9 mouse cellular contexts compared by ENCODE assay signal in the genomic region with DNA sequence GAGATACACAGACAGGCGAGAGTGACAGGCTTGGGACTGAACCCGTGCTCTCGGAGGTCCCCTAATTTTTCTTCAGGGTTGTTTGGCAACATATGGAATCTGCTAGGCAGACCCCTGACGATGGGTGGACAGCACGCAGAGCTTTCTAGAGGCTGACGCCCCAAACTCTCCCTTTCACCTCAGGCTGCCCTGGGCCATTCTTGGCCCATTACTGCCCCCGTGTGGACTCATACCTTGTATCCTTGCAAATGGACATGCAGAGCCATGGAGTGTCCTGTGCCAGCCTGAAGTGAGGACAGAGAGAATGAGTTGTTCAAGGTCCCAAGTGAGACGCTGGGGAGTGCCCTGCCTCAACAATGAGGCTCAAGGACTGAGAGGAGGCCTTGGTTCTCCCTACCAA. TPM values are rescaled to one million over a fixed set of nuclear protein-coding genes. Genes with fewer than 3 reads are reported as not detected.
A peak's percentile ranks its signal among the peaks of the same experiment; 100 is the strongest.
DNase-seq lines count a peak whose midpoint lies in the region; ATAC-seq and TF ChIP-seq lines count a peak whose summit lies in the region.
"Had no signal": no experiment of that assay in that cellular context is flagged by ENCODE, and none has a peak within 500 bp of the region (broad histone marks: within the 10 kb centered on the region; RNA-seq: fewer than 3 reads in every experiment).

No protein-coding gene starts in this region.

- 23% methylated on average over 8 of the region's 8 CpGs for WGBS in kidney, embryonic 16.5 days
- WGBS in heart, embryonic 10.5 days = 17% methylated on average over 8 of the region's 8 CpGs

- CTCF ChIA-PET in Patski (lab: Charles Lee) = interaction anchor here (1.1 to 8.0 kb wide), 7 partner anchors 15 to 46 kb away, joined by 3 to 72 read pairs (median 4); no protein-coding TSS in a partner anchor

- peaks cover 11% of the 10 kb centered on the region for H3K36me3 ChIP-seq in kidney, embryonic 16.5 days (ENCODE audit: insufficient read depth, low read length)
- H3K36me3 ChIP-seq in heart, embryonic 10.5 days = peaks cover 21% of the 10 kb centered on the region

- H3K27ac ChIP-seq in kidney, embryonic 16.5 days (ENCODE audit: low read length) = no peak overlapping the region
- peak overlapping the region; percentile 92; the same call in 1 of the 2 replicates for H3K27ac ChIP-seq in heart, embryonic 10.5 days
- H3K27ac ChIP-seq: neural tube, embryonic 12.5 days had no signal

- intact Hi-C loops in left cerebral cortex, postnatal 36 days (cut with DNase I) = no loop called here

- no peaks in the 10 kb centered on the region for H3K9me3 ChIP-seq in kidney, embryonic 16.5 days (ENCODE audit: low read length)
- H3K9me3 ChIP-seq in heart, embryonic 10.5 days = no peaks in the 10 kb centered on the region
- H3K9me3 ChIP-seq: neural tube, embryonic 12.5 days had no signal

- peak; percentile 81 for TF ChIP-seq CTCF in Patski (IDR thresholded peaks at IDR 0.05)

- H3K27me3 ChIP-seq in kidney, embryonic 16.5 days (ENCODE audit: insufficient read depth, low read length) = no peaks in the 10 kb centered on the region
- no peaks in the 10 kb centered on the region for H3K27me3 ChIP-seq in Patski
- H3K27me3 ChIP-seq in heart, embryonic 10.5 days (ENCODE audit: insufficient read depth, poor library complexity, severe bottlenecking) = no peaks in the 10 kb centered on the region
- H3K27me3 ChIP-seq: neural tube, embryonic 12.5 days had no signal

- H3K4me3 ChIP-seq in kidney, embryonic 16.5 days (ENCODE audit: low read length) = no peak overlapping the region
- no peak overlapping the region for H3K4me3 ChIP-seq in heart, embryonic 10.5 days
- H3K4me3 ChIP-seq: neural tube, embryonic 12.5 days had no signal

- H3K9ac ChIP-seq in kidney, embryonic 16.5 days (replicated peaks; ENCODE audit: low read length) = no peak overlapping the region
- H3K9ac ChIP-seq: neural tube, embryonic 12.5 days had no signal

- POLR2A ChIA-PET in Patski (lab: Charles Lee) = interaction anchor here (0.7 to 1.3 kb wide), 4 partner anchors 24 to 48 kb away, joined by 3 to 6 read pairs (median 4); a partner anchor contains a TSS

- in situ Hi-C loops in Patski (cut with MboI; ENCODE audit: low pct_unique_long_range_greater_than_20kb) = loop anchor here (5.0 kb wide), 1 partner anchor 40 kb away; no protein-coding TSS in a partner anchor

- H3K4me2 ChIP-seq in kidney, embryonic 16.5 days (replicated peaks; ENCODE audit: low read depth, low read length) = no peak overlapping the region
- H3K4me2 ChIP-seq: neural tube, embryonic 12.5 days had no signal

- DNase-seq in kidney, adult 18-20 months = peak; percentile 86
- DNase-seq in Patski (ENCODE audit: low read depth, low spot score) = no peak
- DNase-seq in cerebellum, postnatal 14 days = peak; percentile 81 to 88
- peak; percentile 91 for DNase-seq in heart, embryonic 10.5 days (ENCODE audit: low spot score)
- peak; percentile 31 to 38 for DNase-seq in left cerebral cortex, postnatal 36 days (ENCODE audit: low spot score in 2 of 2)
- DNase-seq in naive thymus-derived CD4-positive, alpha-beta T cell, adult 2 months (ENCODE audit: low read depth) = peak; percentile 74
- peak; percentile 27 to 59 for DNase-seq in thymus, adult 18-20 months

- H3K4me1 ChIP-seq in kidney, embryonic 16.5 days (ENCODE audit: insufficient read depth, low read length) = peaks cover 27% of the 10 kb centered on the region
- H3K4me1 ChIP-seq in heart, embryonic 10.5 days = peaks cover 39% of the 10 kb centered on the region

- ATAC-seq in kidney, embryonic 16.5 days (ENCODE audit: low FRiP score, low TSS enrichment) = no peak
- ATAC-seq in Patski = peak; percentile 44

RNA-seq across cellular contexts. Expression of a gene that starts 1.8 kb away (rescaled TPM):
- polyA plus RNA-seq in kidney, embryonic 16.5 days (2015; fragmentation: Nextera tagmentation; extraction: Ambion mirVana) = 25.0 and 26.2 TPM in 2 replicates
- polyA plus RNA-seq in Patski (2021) = 18.4 TPM
- polyA plus RNA-seq in heart, embryonic 10.5 days (2016; fragmentation: Nextera tagmentation; extraction: Ambion mirVana) = 18.1 and 18.2 TPM in 2 replicates
- total RNA-seq in left cerebral cortex, postnatal 36 days (2021) = 1 to 10 TPM; 6.7 to 9.4 TPM

RNA-seq across cellular contexts. Expression of a gene that starts 23.9 kb away (rescaled TPM):
- polyA plus RNA-seq in kidney, embryonic 16.5 days (2015; fragmentation: Nextera tagmentation; extraction: Ambion mirVana) = 343 and 374 TPM in 2 replicates
- 520 TPM for polyA plus RNA-seq in Patski (2021)
- polyA plus RNA-seq in heart, embryonic 10.5 days (2016; fragmentation: Nextera tagmentation; extraction: Ambion mirVana) = 341 and 617 TPM in 2 replicates
- 100 to 1,000 TPM; 121 to 126 TPM for total RNA-seq in left cerebral cortex, postnatal 36 days (2021)

RNA-seq across cellular contexts. Expression of a gene that starts 36.8 kb away (rescaled TPM):
- polyA plus RNA-seq in kidney, embryonic 16.5 days (2015; fragmentation: Nextera tagmentation; extraction: Ambion mirVana) = 156 and 158 TPM in 2 replicates
- polyA plus RNA-seq in Patski (2021) = 69.0 TPM
- 154 and 210 TPM in 2 replicates for polyA plus RNA-seq in heart, embryonic 10.5 days (2016; fragmentation: Nextera tagmentation; extraction: Ambion mirVana)
- 10 to 100 TPM; 44.7 to 52.4 TPM for total RNA-seq in left cerebral cortex, postnatal 36 days (2021)

RNA-seq across cellular contexts. Expression of a gene that starts 53.0 kb away (rescaled TPM):
- 48.9 and 51.9 TPM in 2 replicates for polyA plus RNA-seq in kidney, embryonic 16.5 days (2015; fragmentation: Nextera tagmentation; extraction: Ambion mirVana)
- polyA plus RNA-seq in Patski (2021) = 49.4 TPM
- polyA plus RNA-seq in heart, embryonic 10.5 days (2016; fragmentation: Nextera tagmentation; extraction: Ambion mirVana) = 34.3 and 37.9 TPM in 2 replicates
- total RNA-seq in left cerebral cortex, postnatal 36 days (2021) = 10 to 100 TPM; 58.0 to 58.9 TPM
